Mouse (Mus musculus): Measurements from ENCODE around the gene Ddx52. TPM values are rescaled to one million over a fixed set of nuclear protein-coding genes. Genes with fewer than 3 reads are reported as not detected.

The Ddx52 gene
- polyA plus RNA-seq, 1 experiment from 2014 or later, result 33.8 TPM

DNA sequence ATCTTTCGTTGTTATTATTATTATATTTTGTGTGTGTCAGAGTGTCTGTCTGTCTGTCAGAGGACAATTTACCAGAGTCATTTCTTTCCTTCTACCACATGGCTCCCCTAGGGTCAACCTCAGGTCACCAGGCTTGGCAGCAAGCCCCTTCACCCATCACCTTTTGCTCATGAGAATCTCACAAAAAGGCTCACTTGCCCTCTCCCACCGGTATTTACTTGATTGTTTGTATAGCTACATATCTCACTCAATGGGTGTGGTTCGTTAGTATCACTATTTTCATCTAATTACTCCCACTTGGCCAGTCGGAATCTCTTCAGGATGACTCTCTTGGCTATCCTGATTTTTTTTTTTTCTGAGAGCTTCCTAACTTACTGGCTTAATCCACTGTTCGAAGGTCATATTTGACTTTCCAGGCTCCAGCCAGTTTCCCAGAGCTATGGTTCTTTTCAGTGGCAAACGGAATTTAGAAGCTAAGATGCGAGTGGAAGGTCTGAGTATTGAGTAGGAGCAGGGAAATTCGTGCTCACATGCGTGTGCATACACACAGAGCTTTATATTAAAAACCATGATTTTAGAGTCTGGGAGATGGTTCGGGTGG lies 9.3 kb upstream of the Ddx52 start:
- 86% methylated on average over 10 of the region's 10 CpGs for WGBS
- ATAC-seq (ENCODE audit: low FRiP score), result no peak

DNA sequence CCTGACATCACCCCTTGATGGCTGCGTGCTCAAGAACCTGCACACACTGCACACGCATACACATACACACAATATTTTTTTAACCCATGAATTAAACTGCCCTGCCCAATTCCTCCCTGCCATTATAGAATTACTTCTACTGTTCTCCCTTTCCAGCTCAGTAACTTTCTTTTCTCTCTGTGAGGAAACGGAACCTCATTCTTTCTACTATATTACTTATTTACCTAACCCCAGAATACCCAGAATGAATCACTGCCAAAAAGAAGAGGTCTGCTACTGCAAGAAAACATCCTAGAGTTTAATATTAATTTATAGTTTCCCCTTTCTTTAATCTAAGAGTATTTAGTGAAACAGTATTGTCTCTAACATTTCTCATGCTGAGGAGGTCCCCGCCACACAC lies 8.5 kb upstream of the Ddx52 start:
- H3K9me3 ChIP-seq (replicated peaks), result no peaks in the 10 kb centered on the region
- no peaks in the 10 kb centered on the region for H3K4me1 ChIP-seq
- H3K27me3 ChIP-seq, result no peaks in the 10 kb centered on the region
- H3K36me3 ChIP-seq, result no peaks in the 10 kb centered on the region
- no peak overlapping the region for H3K9ac ChIP-seq
- no peak overlapping the region for H3K27ac ChIP-seq
- no peak for ATAC-seq (ENCODE audit: low FRiP score)
- H3K4me2 ChIP-seq (replicated peaks), result no peak overlapping the region
- H3K4me3 ChIP-seq, result no peak overlapping the region
- WGBS, result 90% methylated on average over 4 of the region's 4 CpGs

More for the DNA sequence above, 9.3 kb upstream of the Ddx52 start:
- no peak overlapping the region for H3K27ac ChIP-seq
- no peak overlapping the region for H3K4me2 ChIP-seq (replicated peaks)
- H3K9me3 ChIP-seq (replicated peaks), result no peaks in the 10 kb centered on the region
- H3K9ac ChIP-seq, result no peak overlapping the region
- H3K27me3 ChIP-seq, result no peaks in the 10 kb centered on the region
- no peak overlapping the region for H3K4me3 ChIP-seq
- no peaks in the 10 kb centered on the region for H3K4me1 ChIP-seq
- H3K36me3 ChIP-seq, result no peaks in the 10 kb centered on the region

DNA sequence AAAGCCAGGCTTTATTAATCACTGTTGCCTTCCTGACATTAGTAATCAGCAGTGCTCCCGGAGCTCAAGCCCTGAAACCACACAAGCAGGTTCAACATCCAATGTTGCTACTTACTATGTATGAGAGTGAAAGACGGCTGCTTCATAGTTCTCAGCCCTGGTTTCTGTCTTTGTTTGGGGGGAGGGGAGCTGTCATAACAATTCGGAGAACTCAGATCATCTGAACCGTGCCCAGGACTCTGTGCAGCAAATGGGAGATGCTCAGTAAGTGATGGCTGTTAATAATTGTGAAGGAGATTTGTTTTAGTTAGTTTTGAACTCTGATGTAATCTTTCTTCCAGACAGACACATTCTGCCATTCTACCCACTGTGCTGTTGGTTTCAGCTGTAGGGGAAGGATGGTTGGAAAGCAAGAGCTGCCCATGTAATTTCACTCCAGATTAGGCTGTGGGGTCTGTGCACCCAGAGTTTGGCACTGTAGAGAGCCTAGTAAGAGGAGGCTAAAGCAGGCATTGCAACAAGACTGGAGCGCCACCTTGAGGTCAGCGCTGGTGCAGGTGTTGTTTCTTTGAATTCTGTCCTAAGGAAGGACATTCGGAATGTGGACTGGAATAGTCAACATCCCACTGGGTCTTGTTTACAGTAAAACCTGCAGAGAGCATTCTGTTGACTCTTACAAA lies 5.7 kb upstream of the Ddx52 start:
- no peaks in the 10 kb centered on the region for H3K9me3 ChIP-seq (replicated peaks)
- no peak overlapping the region for H3K4me3 ChIP-seq
- no peak overlapping the region for H3K4me2 ChIP-seq (replicated peaks)
- no peak for ATAC-seq (ENCODE audit: low FRiP score)
- 29% methylated on average over 7 of the region's 7 CpGs for WGBS
- H3K9ac ChIP-seq, result no peak overlapping the region
- H3K4me1 ChIP-seq, result no peaks in the 10 kb centered on the region
- no peak overlapping the region for H3K27ac ChIP-seq
- peaks cover 11% of the 10 kb centered on the region; the same call in 1 of the 2 replicates for H3K27me3 ChIP-seq
- no peaks in the 10 kb centered on the region for H3K36me3 ChIP-seq

DNA sequence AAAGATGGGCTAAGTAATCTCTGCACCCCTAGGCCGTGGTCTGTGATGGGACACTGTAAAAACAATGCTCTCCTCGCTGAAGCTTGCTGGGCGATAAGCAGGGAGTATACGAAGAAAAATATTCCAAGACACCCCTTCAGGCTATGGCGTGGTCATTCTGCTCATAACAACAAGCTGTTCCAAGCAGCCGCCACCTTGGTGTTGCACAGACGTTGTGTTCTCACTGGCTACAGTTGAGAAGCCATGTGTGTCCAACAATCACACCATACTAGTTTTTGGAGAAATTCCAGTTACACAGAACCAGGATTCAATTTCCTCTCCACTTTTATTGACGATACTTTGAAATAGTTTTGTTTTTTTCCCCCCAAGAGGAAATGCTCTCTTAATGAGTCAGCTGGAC lies 3.3 kb upstream of the Ddx52 start:
- H3K4me3 ChIP-seq, result no peak overlapping the region
- H3K27ac ChIP-seq, result no peak overlapping the region
- H3K4me2 ChIP-seq (replicated peaks), result no peak overlapping the region
- peaks cover 11% of the 10 kb centered on the region; the same call in 1 of the 2 replicates for H3K27me3 ChIP-seq
- ATAC-seq (ENCODE audit: low FRiP score), result no peak
- 83% methylated on average over 8 of the region's 8 CpGs for WGBS
- H3K9me3 ChIP-seq (replicated peaks), result no peaks in the 10 kb centered on the region
- 0 out of 2 replicates have a peak, but pooled peaks cover under 1% of the 10 kb centered on the region for H3K36me3 ChIP-seq
- peaks cover 7% of the 10 kb centered on the region for H3K4me1 ChIP-seq
- no peak overlapping the region for H3K9ac ChIP-seq

DNA sequence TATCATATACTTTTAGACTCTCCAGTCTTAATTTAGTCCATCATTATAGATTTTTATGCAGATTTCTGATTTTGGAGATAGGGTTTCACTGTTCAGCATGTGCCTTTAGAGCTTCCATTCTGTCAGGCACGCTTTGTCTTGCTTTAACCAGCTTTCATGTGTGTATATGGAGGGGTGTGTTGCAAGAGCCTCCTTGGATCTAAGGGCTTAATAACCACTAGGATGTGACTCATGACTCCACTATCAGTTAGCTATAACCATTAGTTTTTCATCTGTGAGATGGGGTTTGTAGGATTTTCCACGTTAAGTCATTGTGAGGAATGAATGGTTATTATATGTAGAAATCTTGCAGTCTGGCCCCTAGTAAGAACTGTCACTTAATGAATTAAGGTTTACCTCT lies 15.0 kb downstream of the Ddx52 start:
- H3K36me3 ChIP-seq, result peaks cover 86% of the 10 kb centered on the region

DNA sequence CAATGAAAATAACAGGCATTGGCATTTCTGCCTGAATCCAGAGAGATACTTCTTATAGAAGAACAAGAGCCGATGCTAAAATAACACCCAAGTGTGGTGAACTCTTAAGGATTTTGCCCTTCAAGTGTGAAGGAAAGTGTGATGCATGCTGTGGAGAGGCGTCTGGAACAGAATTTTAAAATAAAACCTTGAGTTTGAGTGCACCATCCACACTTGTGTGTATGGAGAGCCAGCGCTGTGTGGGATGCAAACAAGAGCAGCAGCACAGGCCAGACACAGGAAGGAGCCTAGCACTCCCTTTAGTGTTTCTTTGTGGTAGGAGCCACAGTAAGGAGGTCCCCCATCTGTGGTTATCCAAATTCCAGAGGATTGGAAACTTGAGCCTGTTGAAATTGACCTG lies 20.1 kb downstream of the Ddx52 start:
- Histone ChIP-seq H3K4me3 (no peak overlapping the region), H3K27ac (no peak overlapping the region), H3K9me3 (replicated peaks) (no peaks in the 10 kb centered on the region), H3K4me2 (replicated peaks) (no peak overlapping the region), H3K27me3 (no peaks in the 10 kb centered on the region), H3K4me1 (peaks cover 18% of the 10 kb centered on the region), H3K36me3 (peaks cover 47% of the 10 kb centered on the region), H3K9ac (no peak overlapping the region)
- WGBS, result 92% methylated on average over 3 of the region's 3 CpGs
- ATAC-seq (ENCODE audit: low FRiP score), result no peak

More for the DNA sequence above, 15.0 kb downstream of the Ddx52 start:
- WGBS, result 97% methylated on average over 2 of the region's 2 CpGs
- H3K9me3 ChIP-seq (replicated peaks), result no peaks in the 10 kb centered on the region
- H3K4me1 ChIP-seq, result no peaks in the 10 kb centered on the region
- no peak for ATAC-seq (ENCODE audit: low FRiP score)
- H3K27ac ChIP-seq, result no peak overlapping the region
- no peak overlapping the region for H3K4me3 ChIP-seq
- no peak overlapping the region for H3K4me2 ChIP-seq (replicated peaks)
- H3K27me3 ChIP-seq, result no peaks in the 10 kb centered on the region
- no peak overlapping the region for H3K9ac ChIP-seq

DNA sequence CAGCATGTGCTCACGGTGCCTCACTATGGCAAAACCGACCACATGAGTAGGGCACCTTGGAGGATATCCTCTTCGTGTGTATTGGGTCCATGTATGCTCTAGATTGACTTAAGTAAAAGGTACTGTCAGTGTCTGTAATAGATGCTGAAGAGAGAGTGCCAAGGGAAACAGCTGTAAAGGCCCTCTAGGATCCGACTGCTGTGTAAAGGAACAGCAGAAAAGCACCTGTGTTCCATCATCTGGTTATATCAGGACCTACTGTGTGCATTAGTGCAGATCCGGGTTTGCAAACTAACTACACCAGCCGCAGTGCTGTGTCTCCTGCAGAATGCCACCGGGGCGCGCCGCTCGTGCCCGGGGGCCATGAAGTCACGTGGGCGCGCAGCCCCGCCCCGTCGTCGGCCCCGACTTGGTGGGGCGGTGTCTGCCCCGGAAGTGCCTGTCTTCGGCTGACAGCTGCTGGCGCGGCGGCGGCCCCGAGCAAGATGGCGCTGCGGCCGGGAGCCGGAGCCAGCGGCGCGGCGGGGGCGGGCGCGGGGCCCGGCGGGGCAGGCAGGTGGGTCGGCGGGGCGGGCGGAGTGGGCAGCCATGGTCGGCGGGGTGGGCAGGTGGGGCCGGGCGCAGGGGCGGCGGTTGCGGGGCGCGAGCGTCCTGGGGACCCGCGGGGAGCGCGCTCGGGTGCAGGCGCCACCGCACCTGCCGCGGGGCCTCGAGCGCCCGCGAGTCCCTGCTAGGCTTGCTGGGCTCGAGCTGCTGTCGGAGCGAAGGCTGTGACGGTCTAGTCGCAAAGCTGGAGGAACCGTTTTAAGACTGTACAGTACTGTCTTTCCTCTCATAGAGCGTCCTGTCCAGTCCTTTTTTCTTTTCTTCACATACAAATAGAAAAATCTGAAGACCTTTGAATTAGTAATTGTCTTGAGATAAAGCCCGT lies 22.4 kb downstream of the Ddx52 start, which contains the start of gene Synrg:
Gene Synrg (plus strand): TSS at position 438 of the 931 bp plus-strand sequence.
- Histone ChIP-seq H3K9me3 (replicated peaks) (no peaks in the 10 kb centered on the region), H3K27me3 (no peaks in the 10 kb centered on the region), H3K27ac (peak within 1 kb of the TSS; percentile 91), H3K9ac (peak within 1 kb of the TSS; percentile 91), H3K4me1 (peaks cover 24% of the 10 kb centered on the region), H3K4me3 (peak within 1 kb of the TSS; percentile 74), H3K4me2 (replicated peaks) (peak within 1 kb of the TSS; percentile 53), H3K36me3 (peaks cover 32% of the 10 kb centered on the region)
- ATAC-seq (ENCODE audit: low FRiP score), result peak; percentile 96
- 3% methylated on average over 53 of the region's 76 CpGs for WGBS

DNA sequence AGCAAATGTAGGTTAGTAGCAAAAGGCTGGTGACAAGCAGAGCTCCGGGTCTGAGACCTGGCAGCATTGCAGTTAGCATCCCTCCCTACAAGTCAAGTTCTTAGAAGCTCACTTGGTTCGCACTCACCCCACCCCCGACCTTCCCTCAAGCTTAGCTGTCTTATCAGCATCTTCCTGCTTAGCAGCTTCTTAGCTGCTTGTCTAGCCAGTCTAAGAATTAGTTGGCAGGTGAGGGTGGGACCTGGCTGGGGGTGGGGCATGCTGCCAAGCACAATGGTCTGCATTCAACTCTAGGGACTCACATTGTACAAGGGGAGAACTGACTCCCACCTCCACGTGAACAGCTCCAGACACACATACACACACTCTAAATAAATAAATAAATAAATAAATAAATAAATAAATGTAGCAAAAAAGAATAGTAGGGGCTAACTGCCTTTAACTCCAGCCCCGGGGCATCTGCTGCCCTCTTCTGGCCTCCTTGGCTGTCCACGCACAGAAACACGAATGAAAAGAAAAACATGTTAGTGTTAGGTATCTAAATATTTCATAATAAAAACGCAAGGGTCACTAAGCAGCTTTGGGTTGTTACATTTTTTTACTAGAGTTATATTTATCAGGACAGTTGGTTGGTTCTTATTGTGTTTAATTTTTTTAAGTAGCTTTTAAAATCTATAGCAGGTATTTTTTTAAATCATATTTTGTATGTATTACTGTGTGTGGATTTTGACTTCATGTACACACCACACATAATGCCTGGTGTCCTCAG lies 25.8 kb downstream of the Ddx52 start:
- H3K9me3 ChIP-seq (replicated peaks), result no peaks in the 10 kb centered on the region

DNA sequence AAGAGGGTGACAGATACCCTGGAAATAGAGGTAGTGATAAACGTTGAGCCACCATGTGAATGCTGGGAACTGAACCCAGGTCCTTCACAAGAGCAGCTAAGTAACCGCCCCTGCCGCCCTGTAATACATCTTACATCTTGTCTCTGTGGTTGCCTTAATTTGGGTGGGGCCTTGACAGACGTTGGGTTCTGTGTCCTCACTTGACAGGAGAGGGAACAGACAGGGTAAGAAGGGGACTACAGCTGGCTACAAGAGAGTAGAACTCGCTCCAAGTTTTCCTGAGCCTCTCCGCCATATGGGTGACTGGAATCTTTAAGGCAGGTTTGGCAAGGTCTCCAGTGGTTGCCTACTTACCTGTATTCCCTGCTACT lies 26.3 kb downstream of the Ddx52 start:
- WGBS, result 88% methylated on average over 6 of the region's 6 CpGs
- no peaks in the 10 kb centered on the region for H3K9me3 ChIP-seq (replicated peaks)
- H3K4me1 ChIP-seq, result peaks cover 24% of the 10 kb centered on the region
- no peak overlapping the region for H3K4me3 ChIP-seq
- no peak overlapping the region for H3K27ac ChIP-seq
- no peak overlapping the region for H3K4me2 ChIP-seq (replicated peaks)
- H3K36me3 ChIP-seq, result peaks cover 21% of the 10 kb centered on the region
- no peaks in the 10 kb centered on the region for H3K27me3 ChIP-seq
- no peak overlapping the region for H3K9ac ChIP-seq
- no peak for ATAC-seq (ENCODE audit: low FRiP score)

More for the DNA sequence above, 25.8 kb downstream of the Ddx52 start:
- H3K4me1 ChIP-seq, result peaks cover 24% of the 10 kb centered on the region
- H3K36me3 ChIP-seq, result peaks cover 17% of the 10 kb centered on the region
- WGBS, result 56% methylated on average over 8 of the region's 8 CpGs
- H3K4me3 ChIP-seq, result no peak overlapping the region
- H3K9ac ChIP-seq, result peak overlapping the region; percentile 15; the same call in 1 of the 2 replicates
- ATAC-seq (ENCODE audit: low FRiP score), result no peak
- H3K27me3 ChIP-seq, result no peaks in the 10 kb centered on the region
- H3K27ac ChIP-seq, result no peak overlapping the region
- no peak overlapping the region for H3K4me2 ChIP-seq (replicated peaks)

DNA sequence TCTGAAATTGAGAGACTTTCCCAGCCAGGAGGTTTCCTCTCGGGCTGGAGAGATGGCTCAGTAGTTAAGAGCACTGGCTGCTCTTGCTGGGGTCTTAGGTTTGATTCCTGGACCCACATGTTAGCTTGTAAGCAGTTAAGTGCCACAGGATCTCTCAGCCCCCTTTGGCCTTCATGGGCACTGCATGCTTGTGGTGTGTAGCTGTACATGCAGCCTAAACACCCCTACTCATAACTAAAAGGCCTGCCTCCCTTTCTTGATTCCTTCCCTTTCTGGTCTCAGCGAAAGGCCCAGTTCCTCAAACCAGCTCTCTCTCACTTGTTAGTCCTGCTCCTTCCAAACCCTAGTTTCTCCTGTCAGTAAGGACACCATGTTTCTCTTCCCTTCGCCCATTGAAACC lies 27.2 kb downstream of the Ddx52 start:
- Histone ChIP-seq H3K27me3 (no peaks in the 10 kb centered on the region), H3K9ac (no peak overlapping the region), H3K27ac (no peak overlapping the region), H3K36me3 (peaks cover 26% of the 10 kb centered on the region), H3K9me3 (replicated peaks) (no peaks in the 10 kb centered on the region), H3K4me1 (peaks cover 24% of the 10 kb centered on the region), H3K4me3 (no peak overlapping the region), H3K4me2 (replicated peaks) (no peak overlapping the region)
- WGBS, result 90% methylated on average over 3 of the region's 3 CpGs
- no peak for ATAC-seq (ENCODE audit: low FRiP score)

DNA sequence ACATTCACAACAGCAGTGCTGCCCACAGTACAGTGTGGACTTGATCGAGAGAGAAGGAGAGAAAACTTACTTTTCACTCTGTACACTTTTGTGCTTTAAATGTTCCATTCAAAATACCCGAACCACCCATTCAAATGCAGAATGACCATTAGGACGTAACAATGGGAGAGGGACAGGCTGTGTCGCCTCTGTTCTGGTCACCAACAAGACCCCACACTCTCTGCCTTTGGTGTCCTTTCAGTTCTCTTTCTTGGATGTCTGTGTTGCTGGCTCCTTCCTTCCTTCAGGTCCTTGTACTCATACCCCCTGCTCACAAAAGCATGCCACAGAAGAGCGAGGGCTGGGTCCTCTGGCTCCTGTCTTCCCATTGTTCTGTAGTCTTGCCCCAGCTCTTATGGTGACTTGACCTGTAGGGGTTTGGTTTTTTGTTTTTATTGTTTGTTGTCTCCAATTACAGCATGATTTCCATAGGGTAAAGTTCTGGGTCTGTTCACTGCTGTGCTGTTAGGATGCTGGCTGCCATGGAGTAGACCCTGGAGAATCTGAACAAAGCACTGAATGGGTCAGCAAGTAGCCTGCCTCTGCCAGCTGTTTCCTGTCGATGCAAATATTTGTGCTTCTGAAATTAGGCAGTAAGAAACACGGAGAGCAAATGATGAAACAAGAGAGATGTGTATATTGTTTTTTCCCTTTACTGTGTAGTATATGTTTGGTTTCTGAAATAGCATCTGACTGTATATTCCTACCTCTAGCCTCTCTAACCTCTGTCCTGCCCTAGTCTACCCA lies 32.9 kb downstream of the Ddx52 start:
- Histone ChIP-seq H3K9ac (0 out of 2 replicates have a peak overlapping the region, but pooled peaks have one; percentile 18), H3K27ac (no peak overlapping the region), H3K4me2 (replicated peaks) (no peak overlapping the region), H3K4me1 (peaks cover 5% of the 10 kb centered on the region; the same call in 1 of the 2 replicates), H3K27me3 (no peaks in the 10 kb centered on the region), H3K36me3 (peaks cover 76% of the 10 kb centered on the region), H3K4me3 (no peak overlapping the region), H3K9me3 (replicated peaks) (no peaks in the 10 kb centered on the region)
- ATAC-seq (ENCODE audit: low FRiP score), result no peak
- 37% methylated on average over 7 of the region's 7 CpGs for WGBS
